Mouse (Mus musculus) liver, postnatal 0 days (tissue): ENCODE measurements around the gene Slc10a6. TPM values are rescaled to one million over a fixed set of nuclear protein-coding genes. Genes with fewer than 3 reads are reported as not detected.

Experiments used
- ATAC-seq: fragments of 200-750 bp; cut with Nextera tagmentation; 2 replicates; pipeline ENCODE4 v1.8.0; 2017; ENCODE audit warnings: mild to moderate bottlenecking, moderate library complexity
- DNase-seq: peaks from one replicate; pipeline ENCODE4 v3.0.0-alpha.2; 2016
- H3K27ac ChIP-seq: fragments of 300-500 bp; sonication (generic); 2 replicates; pipeline ENCODE4 v1.5.1; 2014; ENCODE audit warnings: antibody characterized with exemption, moderate library complexity, mild to moderate bottlenecking, low read depth
- H3K27me3 ChIP-seq: fragments of 300-500 bp; sonication (generic); 2 replicates; pipeline ENCODE4 v1.6.1; 2014; ENCODE audit warnings: low read length, control low read depth, mixed read lengths; ENCODE audit not compliant: insufficient read depth
- H3K36me3 ChIP-seq: fragments of 300-500 bp; sonication (generic); replicated peaks from 2 replicates; pipeline ENCODE4 v1.6.1; 2014; ENCODE audit warnings: mild to moderate bottlenecking, control low read depth, low read length, moderate library complexity, mixed read lengths; ENCODE audit not compliant: insufficient read depth
- H3K4me1 ChIP-seq: fragments of 300-500 bp; sonication (generic); 2 replicates; pipeline ENCODE4 v1.6.1; 2014; ENCODE audit warnings: antibody characterized with exemption, mild to moderate bottlenecking, control low read depth; ENCODE audit not compliant: insufficient read depth
- H3K4me2 ChIP-seq: fragments of 300-500 bp; sonication (generic); 2 replicates; pipeline ENCODE4 v1.6.1; 2014; ENCODE audit warnings: low read depth, mild to moderate bottlenecking, low read length, moderate library complexity, mixed read lengths
- H3K4me3 ChIP-seq: fragments of 300-500 bp; sonication (generic); 2 replicates; pipeline ENCODE4 v1.5.1; 2014; ENCODE audit warnings: low read depth, low read length
- H3K9ac ChIP-seq: fragments of 300-500 bp; sonication (generic); replicated peaks from 2 replicates; pipeline ENCODE4 v1.6.1; 2014; ENCODE audit warnings: mild to moderate bottlenecking, moderate library complexity
- H3K9me3 ChIP-seq: fragments of 300-500 bp; sonication (generic); 2 replicates; pipeline ENCODE4 v1.6.1; 2016; ENCODE audit warnings: mild to moderate bottlenecking, control low read depth, low read length, mixed read lengths
- CTCF ChIP-seq: sonication (generic); IDR thresholded peaks from 2 replicates; pipeline ENCODE4 v1.5.1; 2016; ENCODE audit warnings: antibody characterized with exemption, low read depth
- EP300 ChIP-seq: IDR thresholded peaks from 2 replicates; pipeline ENCODE4 v1.6.1; 2016; ENCODE audit warnings: antibody characterized with exemption, low read depth, mild to moderate bottlenecking
- WGBS: fragments of 180-500 bp; shearing (Covaris S2); extraction: QIAGEN DNeasy Blood & Tissue Kit; methylation state at CpG from one replicate; pipeline ENCODE4 v1.1.7; 2014; ENCODE audit not compliant: insufficient replicate concordance; 5-methylcytosine and 5-hydroxymethylcytosine counted together
- polyA plus RNA-seq: library from polyadenylated mRNA; unstranded; fragments of >200 nt; fragmentation: Nextera tagmentation; extraction: Ambion mirVana; gene quantifications from 2 replicates; pipeline ENCODE4 v1.2.1, GENCODE M21; 2015

Slc10a6 gene
- polyA plus RNA-seq: 0.09 and 0.11 TPM in 2 replicates

- no peak within 1 kb of the TSS for H3K4me2 ChIP-seq
- H3K36me3 ChIP-seq: no peaks in the 10 kb centered on the region
- peak; percentile 83 for TF ChIP-seq EP300
- no peak for TF ChIP-seq CTCF
- H3K4me3 ChIP-seq: no peak within 1 kb of the TSS
- H3K27me3 ChIP-seq: no peaks in the 10 kb centered on the region
- peak; percentile 90 for ATAC-seq
- 63% methylated on average over 17 of the region's 17 CpGs for WGBS
- peak; percentile 64 for DNase-seq
- H3K4me1 ChIP-seq: peaks cover 9% of the 10 kb centered on the region; the same call in 1 of the 2 replicates
- no peaks in the 10 kb centered on the region for H3K9me3 ChIP-seq
- peak within 1 kb of the TSS; percentile 51 for H3K27ac ChIP-seq
- H3K9ac ChIP-seq: no peak within 1 kb of the TSS
Observed at GRCm38 (mm10) chr5:103629111-103629764, at the start of gene Slc10a6. Gene Slc10a6 (minus strand): TSS chr5:103629403.

- DNase-seq (no peak), ATAC-seq (no peak)
- no peak overlapping the region for H3K27ac ChIP-seq
- H3K9me3 ChIP-seq: no peaks in the 10 kb centered on the region
- 75% methylated on average over 5 of the region's 5 CpGs for WGBS
- H3K4me1 ChIP-seq: no peaks in the 10 kb centered on the region
- H3K9ac ChIP-seq: no peak overlapping the region
- TF ChIP-seq CTCF (no peak), EP300 (no peak)
- no peaks in the 10 kb centered on the region for H3K27me3 ChIP-seq
- H3K4me2 ChIP-seq: no peak overlapping the region
- no peak overlapping the region for H3K4me3 ChIP-seq
- no peaks in the 10 kb centered on the region for H3K36me3 ChIP-seq
Observed at GRCm38 (mm10) chr5:103678974-103679373, 49.8 kb upstream of the Slc10a6 start.

GRCm38 (mm10) chr5:103677894-103678293, 48.7 kb upstream of the Slc10a6 start:
- no peak overlapping the region for H3K9ac ChIP-seq
- H3K4me3 ChIP-seq: no peak overlapping the region
- H3K9me3 ChIP-seq: no peaks in the 10 kb centered on the region
- TF ChIP-seq EP300 (no peak), CTCF (no peak)
- no peak overlapping the region for H3K4me2 ChIP-seq
- 82% methylated on average over 6 of the region's 6 CpGs for WGBS
- no peaks in the 10 kb centered on the region for H3K36me3 ChIP-seq
- H3K27me3 ChIP-seq: no peaks in the 10 kb centered on the region
- no peak overlapping the region for H3K27ac ChIP-seq
- ATAC-seq (no peak), DNase-seq (no peak)
- no peaks in the 10 kb centered on the region for H3K4me1 ChIP-seq

- DNase-seq: no peak
- H3K4me1 ChIP-seq: no peaks in the 10 kb centered on the region
- no peaks in the 10 kb centered on the region for H3K27me3 ChIP-seq
- H3K4me3 ChIP-seq: no peak overlapping the region
- 78% methylated on average over 6 of the region's 6 CpGs for WGBS
- ATAC-seq: no peak
- no peak overlapping the region for H3K27ac ChIP-seq
- H3K9me3 ChIP-seq: no peaks in the 10 kb centered on the region
- H3K4me2 ChIP-seq: no peak overlapping the region
- no peak for TF ChIP-seq EP300
- TF ChIP-seq CTCF: no peak
- no peak overlapping the region for H3K9ac ChIP-seq
- no peaks in the 10 kb centered on the region for H3K36me3 ChIP-seq
Observed at GRCm38 (mm10) chr5:103676289-103676881, 47.2 kb upstream of the Slc10a6 start.

- no peak overlapping the region for H3K9ac ChIP-seq
- no peak for DNase-seq
- no peaks in the 10 kb centered on the region for H3K4me1 ChIP-seq
- ATAC-seq: no peak
- 69% methylated on average over 6 of the region's 6 CpGs for WGBS
- H3K27ac ChIP-seq: no peak overlapping the region
- no peak overlapping the region for H3K4me3 ChIP-seq
- H3K27me3 ChIP-seq: no peaks in the 10 kb centered on the region
- H3K4me2 ChIP-seq: no peak overlapping the region
- TF ChIP-seq CTCF: no peak
- H3K9me3 ChIP-seq: no peaks in the 10 kb centered on the region
- no peaks in the 10 kb centered on the region for H3K36me3 ChIP-seq
Observed at GRCm38 (mm10) chr5:103674482-103674881, 45.3 kb upstream of the Slc10a6 start.

- no peak overlapping the region for H3K4me2 ChIP-seq
- WGBS: 60% methylated on average over 4 of the region's 4 CpGs
- H3K4me1 ChIP-seq: no peaks in the 10 kb centered on the region
- no peak overlapping the region for H3K9ac ChIP-seq
- no peaks in the 10 kb centered on the region for H3K9me3 ChIP-seq
- no peak for TF ChIP-seq EP300
- TF ChIP-seq CTCF: no peak
- H3K27me3 ChIP-seq: no peaks in the 10 kb centered on the region
- DNase-seq (no peak), ATAC-seq (no peak)
- H3K36me3 ChIP-seq: no peaks in the 10 kb centered on the region
- no peak overlapping the region for H3K4me3 ChIP-seq
- no peak overlapping the region for H3K27ac ChIP-seq
Observed at GRCm38 (mm10) chr5:103673611-103674010, 44.4 kb upstream of the Slc10a6 start.
